9 mouse cellular contexts compared by ENCODE assay signal in the genomic region with DNA sequence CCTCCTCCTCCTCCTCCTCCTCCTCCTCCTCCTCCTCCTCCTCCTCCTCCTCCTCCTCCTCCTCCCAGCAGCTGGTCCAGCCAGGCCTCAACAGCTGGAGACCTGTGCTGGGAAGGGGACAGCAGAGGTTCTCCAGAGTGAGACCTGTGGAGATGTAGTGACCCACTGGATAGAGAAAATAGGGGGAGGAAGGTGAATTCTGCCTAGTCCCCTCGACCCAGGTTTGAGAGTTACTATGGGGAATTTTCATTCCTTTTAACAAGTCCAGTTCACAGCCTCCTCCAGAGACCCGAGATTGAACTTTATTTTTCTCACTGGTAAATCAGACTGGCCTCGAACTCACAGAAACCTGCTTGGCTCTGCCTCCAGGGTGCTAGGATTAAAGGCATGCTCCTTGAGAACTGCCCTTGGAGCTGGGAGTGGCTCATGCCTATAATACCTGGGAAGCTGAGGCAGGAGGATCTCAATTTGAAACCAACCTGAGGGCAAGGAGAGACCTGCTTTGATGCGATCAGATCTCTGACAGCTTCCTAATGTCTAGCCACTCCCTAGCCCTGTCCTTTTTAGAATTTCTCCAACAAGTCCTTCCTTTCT. TPM values are rescaled to one million over a fixed set of nuclear protein-coding genes. Genes with fewer than 3 reads are reported as not detected.
DNase-seq lines count a peak whose midpoint lies in the region; ATAC-seq and TF ChIP-seq lines count a peak whose summit lies in the region.
"Had no signal": no experiment of that assay in that cellular context is flagged by ENCODE, and none has a peak within 500 bp of the region (broad histone marks: within the 10 kb centered on the region; RNA-seq: fewer than 3 reads in every experiment).

No protein-coding gene starts in this region.

- no peak overlapping the region for H3K9ac ChIP-seq in heart, embryonic 14.5 days (ENCODE audit: low read length)
- H3K9ac ChIP-seq in hindbrain, embryonic 14.5 days, result no peak overlapping the region
- H3K9ac ChIP-seq in midbrain, embryonic 15.5 days, result no peak overlapping the region

- H3K36me3 ChIP-seq in heart, embryonic 14.5 days (ENCODE audit: control insufficient read depth, insufficient read depth, low read length), result no peaks in the 10 kb centered on the region
- no peaks in the 10 kb centered on the region for H3K36me3 ChIP-seq in hindbrain, embryonic 14.5 days (replicated peaks; ENCODE audit: control insufficient read depth, insufficient read depth)
- H3K36me3 ChIP-seq in midbrain, embryonic 15.5 days (replicated peaks), result no peaks in the 10 kb centered on the region

- peak overlapping the region; percentile 100 for H3K4me2 ChIP-seq in heart, embryonic 14.5 days (ENCODE audit: low read length)
- peak overlapping the region; percentile 98 for H3K4me2 ChIP-seq in hindbrain, embryonic 14.5 days (replicated peaks)
- peak overlapping the region; percentile 99 for H3K4me2 ChIP-seq in midbrain, embryonic 15.5 days

- no peaks in the 10 kb centered on the region for H3K4me1 ChIP-seq in heart, embryonic 14.5 days (ENCODE audit: control insufficient read depth in 2 of 2, insufficient read depth in 2 of 2, low read length in 2 of 2)
- H3K4me1 ChIP-seq in cortical plate, adult 2 months (ENCODE audit: control insufficient read depth, insufficient read depth, low read length), result no peaks in the 10 kb centered on the region
- H3K4me1 ChIP-seq in hindbrain, embryonic 14.5 days (replicated peaks; ENCODE audit: control insufficient read depth, insufficient read depth, low read length), result peaks cover 18% of the 10 kb centered on the region
- peaks cover 21% of the 10 kb centered on the region for H3K4me1 ChIP-seq in midbrain, embryonic 15.5 days

- H3K4me3 ChIP-seq in heart, embryonic 14.5 days (ENCODE audit: control insufficient read depth in 1 of 2, insufficient read depth in 1 of 2, low read depth in 1 of 2, low read length in 2 of 2), result peak overlapping the region in 1 of 2 experiments; percentile 78; a peak in 1 of 4 replicates
- H3K4me3 ChIP-seq in cortical plate, adult 2 months (ENCODE audit: insufficient read depth, low read length), result peak overlapping the region; percentile 62; the same call in 1 of the 2 replicates
- H3K4me3 ChIP-seq in hindbrain, embryonic 14.5 days (replicated peaks; ENCODE audit: low read length), result peak overlapping the region; percentile 83
- peak overlapping the region; percentile 80 for H3K4me3 ChIP-seq in midbrain, embryonic 15.5 days

- H3K9me3 ChIP-seq in heart, embryonic 14.5 days (ENCODE audit: control insufficient read depth, low read length), result peaks cover 8% of the 10 kb centered on the region; the same call in 1 of the 2 replicates
- no peaks in the 10 kb centered on the region; the same call in 1 of the 2 replicates for H3K9me3 ChIP-seq in hindbrain, embryonic 14.5 days (ENCODE audit: control insufficient read depth, low read length)
- H3K9me3 ChIP-seq in midbrain, embryonic 15.5 days, result no peaks in the 10 kb centered on the region

- 63% methylated on average over 4 of the region's 4 CpGs for WGBS in heart, embryonic 14.5 days
- WGBS in hindbrain, embryonic 14.5 days, result 61% methylated on average over 4 of the region's 4 CpGs
- WGBS in midbrain, embryonic 15.5 days, result 57% methylated on average over 4 of the region's 4 CpGs

- no peak for TF ChIP-seq CTCF in cortical plate, adult 2 months (IDR thresholded peaks at IDR 0.05; ENCODE audit: extremely low read depth, insufficient read depth, low read length)

- no peak for TF ChIP-seq POLR2A in cortical plate, adult 2 months (IDR thresholded peaks at IDR 0.05; ENCODE audit: extremely low read depth, insufficient read depth, low read length)

- no peak for ATAC-seq in heart, embryonic 14.5 days (ENCODE audit: insufficient number of reproducible peaks, insufficient read depth, low FRiP score, low read depth)
- ATAC-seq in hindbrain, embryonic 14.5 days (ENCODE audit: low FRiP score), result peak; percentile 11; the same call in 1 of the 2 replicates
- no peak for ATAC-seq in midbrain, embryonic 15.5 days (replicated peaks)

- DNase-seq in heart, postnatal 10 days, result no peak
- DNase-seq in hindbrain, embryonic 14.5 days (ENCODE audit: low spot score), result no peak
- DNase-seq in urinary bladder, postnatal 25 days (ENCODE audit: low spot score), result no peak
- no peak for DNase-seq in ovary, postnatal 36 days (ENCODE audit: low spot score)
- no peak for DNase-seq in left cerebral cortex, adult 18-20 months (ENCODE audit: low spot score in 2 of 2)
- DNase-seq: thymus, adult 18-20 months had no signal

- H3K27ac ChIP-seq in heart, embryonic 14.5 days (replicated peaks in 1 of 2; ENCODE audit: control insufficient read depth in 1 of 2, insufficient read depth in 1 of 2, low read depth in 2 of 2, low read length in 2 of 2), result no peak overlapping the region
- no peak overlapping the region for H3K27ac ChIP-seq in cortical plate, adult 2 months (ENCODE audit: insufficient read depth, low read length)
- no peak overlapping the region for H3K27ac ChIP-seq in hindbrain, embryonic 14.5 days
- H3K27ac ChIP-seq in midbrain, embryonic 15.5 days, result no peak overlapping the region

- H3K27me3 ChIP-seq in heart, embryonic 14.5 days (ENCODE audit: control insufficient read depth, insufficient read depth, low read length), result no peaks in the 10 kb centered on the region; the same call in 1 of the 2 replicates
- no peaks in the 10 kb centered on the region for H3K27me3 ChIP-seq in hindbrain, embryonic 14.5 days (ENCODE audit: control insufficient read depth, insufficient read depth, low read length)
- no peaks in the 10 kb centered on the region for H3K27me3 ChIP-seq in midbrain, embryonic 15.5 days (replicated peaks)

- intact Hi-C loops in heart, postnatal 10 days (cut with DNase I), result loop anchor here (2.0 to 5.0 kb wide), 3 partner anchors 28 to 163 kb away; no protein-coding TSS in a partner anchor

RNA-seq across cellular contexts. Expression of a gene that starts 0.5 kb away (rescaled TPM):
- 3.5 and 5.2 TPM in 2 replicates for polyA plus RNA-seq in heart, embryonic 14.5 days (2014; fragmentation: Nextera tagmentation; extraction: Ambion mirVana)
- 10 to 100 TPM; 29.6 to 33.4 TPM for total RNA-seq in heart, postnatal 10 days (2021)
- polyA plus RNA-seq in cortical plate, adult 2 months (2012; rRNA removed), result 13.4 and 14.3 TPM in 2 replicates
- 5.8 and 6.0 TPM in 2 replicates for polyA plus RNA-seq in hindbrain, embryonic 14.5 days (2014; fragmentation: Nextera tagmentation; extraction: Ambion mirVana)
- polyA plus RNA-seq in midbrain, embryonic 15.5 days (2015; fragmentation: Nextera tagmentation; extraction: Ambion mirVana), result 6.5 and 7.4 TPM in 2 replicates
- 10 to 100 TPM in 1 of 2 experiments, 1 to 10 TPM in 1; 9.2 to 11.9 TPM for total RNA-seq in left cerebral cortex, adult 18-20 months (2021)
